Mouse (Mus musculus) CH12.LX (cell line): Measurements from ENCODE around the gene Grid2.

Source experiments
- CHD1 ChIP-seq: IDR thresholded peaks from 2 replicates; pipeline ENCODE4 v1.6.1; 2012; ENCODE audit warnings: low read depth, low read length, improper control_type of control experiment, inconsistent platforms
- CTCF ChIP-seq, 2 experiments: IDR thresholded peaks in 1 of 2; conservative IDR thresholded peaks in 1 of 2; 2 replicates each; pipeline ENCODE4 v1.5.1; 2011 to 2012; ENCODE audit warnings: low read depth in 2 of 2, low read length in 2 of 2, improper control_type of control experiment in 1 of 2, inconsistent platforms in 1 of 2, mild to moderate bottlenecking in 1 of 2, moderate library complexity in 1 of 2
- GABPA ChIP-seq: IDR thresholded peaks from 2 replicates; pipeline ENCODE4 v1.6.1; 2012; ENCODE audit warnings: low read depth, low read length, improper control_type of control experiment, inconsistent platforms; ENCODE audit not compliant: insufficient replicate concordance
- KAT2A ChIP-seq: IDR thresholded peaks from 2 replicates; pipeline ENCODE4 v1.6.1; 2012; ENCODE audit warnings: low read length, improper control_type of control experiment, inconsistent platforms; ENCODE audit not compliant: insufficient replicate concordance
- MEF2A ChIP-seq: IDR thresholded peaks from 2 replicates; pipeline ENCODE4 v1.6.1; 2014; ENCODE audit warnings: low read depth, mild to moderate bottlenecking, inconsistent platforms, low read length, improper control_type of control experiment, borderline replicate concordance
- MXI1 ChIP-seq: IDR thresholded peaks from 2 replicates; pipeline ENCODE4 v1.6.1; 2011; ENCODE audit warnings: mild to moderate bottlenecking, low read depth, low read length, improper control_type of control experiment
- POLR2A ChIP-seq: IDR thresholded peaks from 2 replicates; pipeline ENCODE4 v1.6.1; 2011; ENCODE audit warnings: low read depth, mild to moderate bottlenecking, improper control_type of control experiment, low read length
- RAD21 ChIP-seq: IDR thresholded peaks from 2 replicates; pipeline ENCODE4 v1.6.1; 2011; ENCODE audit warnings: low read depth, mild to moderate bottlenecking, low read length, improper control_type of control experiment, moderate library complexity
- USF1 ChIP-seq: IDR thresholded peaks from 2 replicates; pipeline ENCODE4 v1.6.1; 2014; ENCODE audit warnings: low read depth, mild to moderate bottlenecking, inconsistent platforms, low read length, improper control_type of control experiment
- ZC3H11A ChIP-seq: IDR thresholded peaks from 2 replicates; pipeline ENCODE4 v1.6.1; 2012; ENCODE audit warnings: low read depth, mild to moderate bottlenecking, inconsistent platforms, low read length, improper control_type of control experiment
- ZKSCAN1 ChIP-seq: IDR thresholded peaks from 2 replicates; pipeline ENCODE4 v1.6.1; 2012; ENCODE audit warnings: low read depth, inconsistent platforms, low read length, improper control_type of control experiment, borderline replicate concordance

DNA sequence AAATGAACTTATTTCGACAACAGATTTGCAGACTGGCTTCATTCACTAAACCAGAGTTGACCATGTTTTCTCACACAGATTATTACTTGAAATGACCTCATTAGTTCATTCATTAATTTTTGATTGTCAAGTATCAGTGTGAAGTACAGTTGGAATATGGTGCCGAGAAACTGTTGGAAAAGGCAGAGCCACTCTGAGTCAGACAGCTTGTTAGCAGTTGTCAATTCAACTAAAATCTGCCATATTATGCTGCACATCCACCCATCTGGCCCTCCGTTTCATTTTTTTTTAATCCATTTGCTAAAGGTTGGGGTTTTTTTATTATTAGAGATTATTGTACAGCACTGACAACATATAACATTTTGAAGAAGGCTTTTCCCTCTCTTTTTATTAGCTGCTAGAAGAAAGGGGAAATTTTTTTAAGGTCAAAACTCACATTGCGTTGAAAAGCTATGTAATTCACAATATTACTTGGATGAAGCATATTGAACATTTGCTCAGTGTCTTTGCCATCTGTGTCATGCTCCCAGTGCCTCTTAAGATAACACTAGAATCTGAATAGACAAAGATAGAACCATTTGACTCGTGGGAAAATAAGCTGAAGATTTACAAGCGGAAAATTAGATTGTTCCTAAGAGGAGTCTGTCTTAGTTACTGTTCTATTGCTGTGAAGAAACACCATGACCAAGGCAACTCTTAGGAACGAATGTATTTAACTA is 1333.0 kb downstream of the Grid2 start:
- TF ChIP-seq USF1, result no peak
- no peak for TF ChIP-seq MXI1
- no peak for TF ChIP-seq CHD1
- TF ChIP-seq KAT2A, result no peak
- TF ChIP-seq MEF2A, result no peak
- no peak for TF ChIP-seq RAD21
- TF ChIP-seq POLR2A, result no peak
- no peak for TF ChIP-seq GABPA
- no peak for TF ChIP-seq CTCF (conservative IDR thresholded peaks at IDR 0.05 in 1 of 2, IDR thresholded peaks at IDR 0.05 in 1 of 2; ENCODE audit: low read depth in 2 of 2, low read length in 2 of 2)
- no peak for TF ChIP-seq ZKSCAN1
- no peak for TF ChIP-seq ZC3H11A
